Mouse (Mus musculus): ENCODE measurements around the gene Ccnt1.

The Ccnt1 gene

DNA sequence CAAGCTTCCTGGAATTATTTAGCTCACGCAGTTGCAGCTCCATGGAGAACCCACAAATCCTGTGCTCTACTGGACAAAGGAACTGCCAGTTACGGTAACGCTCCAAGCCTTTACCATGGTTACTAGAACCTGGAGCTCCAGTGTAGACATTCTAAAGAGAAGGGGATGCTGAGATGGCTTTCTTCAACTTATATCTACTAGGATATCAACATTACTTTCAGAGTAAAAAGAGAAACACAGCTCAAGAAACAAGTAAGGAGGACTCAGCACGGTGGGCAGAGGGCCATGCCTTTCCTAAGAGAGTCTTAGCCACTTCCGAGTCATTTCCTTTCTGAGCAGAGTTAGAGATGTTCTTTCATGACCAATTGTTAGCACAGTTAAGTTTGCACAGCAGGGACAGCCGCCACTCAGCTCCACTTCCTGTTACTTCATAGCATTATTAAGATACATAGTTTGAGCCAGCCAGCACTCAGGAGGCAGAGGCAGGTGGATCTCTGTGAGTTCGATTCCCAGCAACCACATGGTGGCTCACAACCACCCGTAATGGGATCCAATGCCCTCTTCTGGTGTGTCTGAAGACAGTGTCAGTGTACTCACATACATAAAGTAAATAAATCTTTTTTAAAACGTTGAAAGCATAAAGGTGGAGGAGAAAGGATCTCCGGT is at the start of gene Ccnt1, which contains the start of gene 4930415O20Rik:
Ccnt1 (minus strand) TSS at position 51 of the 666 bp plus-strand sequence.
4930415O20Rik (plus strand) TSS at position 132 of the 666 bp plus-strand sequence.
- no peak for DNase-seq (ENCODE audit: low spot score in 2 of 2)

DNA sequence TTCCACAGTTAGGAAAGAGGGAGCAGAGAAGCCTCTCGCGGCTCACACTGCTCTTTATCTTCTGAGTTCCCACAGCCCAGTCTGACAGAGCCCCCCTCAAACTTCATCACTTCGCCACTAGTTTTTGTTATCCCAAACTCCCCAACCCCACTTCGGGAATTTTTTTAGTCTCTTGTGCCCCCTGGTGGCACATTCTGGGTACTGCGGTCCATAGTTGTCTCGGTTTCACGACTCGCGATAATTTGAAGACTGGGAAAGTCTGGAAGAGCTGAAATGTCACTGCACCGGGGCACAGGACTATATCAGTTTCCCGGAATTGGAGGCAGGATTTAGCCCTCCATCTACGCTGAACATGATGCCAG is 46.4 kb upstream of the Ccnt1 start:
- peak in 1 of 2 experiments; percentile 77 for DNase-seq (ENCODE audit: low spot score in 2 of 2)

DNA sequence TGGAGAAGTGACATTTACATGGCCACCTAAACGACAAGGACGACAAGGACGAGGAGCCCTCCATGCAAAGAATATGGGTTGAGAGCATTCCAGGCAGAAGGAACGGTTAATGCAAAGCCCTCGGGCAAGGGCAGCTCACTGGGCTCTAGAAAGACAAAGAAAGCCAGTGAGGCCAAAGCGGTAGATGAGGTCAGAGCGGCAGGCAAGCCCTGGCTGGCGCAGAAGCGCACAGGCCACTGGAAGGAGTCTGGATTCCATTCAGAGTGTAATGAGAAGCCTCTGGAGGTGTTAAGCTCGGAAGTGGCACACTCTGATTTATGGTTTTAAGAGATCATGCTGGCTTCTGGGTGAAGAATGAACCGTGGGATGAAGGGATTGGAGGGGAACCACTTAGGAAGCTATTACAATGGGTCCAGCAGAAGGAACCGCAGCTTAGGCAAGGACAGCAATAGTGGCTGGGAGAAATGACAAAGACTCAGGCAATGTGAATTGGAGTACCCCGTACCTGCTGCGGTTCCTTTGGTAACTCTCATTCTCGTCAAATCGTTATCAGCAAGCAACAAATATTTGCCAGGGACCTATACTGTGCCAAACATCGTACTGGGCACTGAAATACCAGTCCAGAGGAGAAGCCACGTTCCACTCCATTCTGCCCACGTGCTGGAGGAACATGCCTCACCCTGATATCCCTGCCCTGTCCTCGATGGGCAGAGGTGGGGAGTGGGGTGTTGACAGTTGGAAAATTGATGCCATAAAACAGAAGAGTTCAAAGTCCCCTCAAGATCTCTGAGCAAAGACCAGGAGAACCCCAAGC is 45.8 kb upstream of the Ccnt1 start:
- no peak for DNase-seq (ENCODE audit: low spot score in 2 of 2)

DNA sequence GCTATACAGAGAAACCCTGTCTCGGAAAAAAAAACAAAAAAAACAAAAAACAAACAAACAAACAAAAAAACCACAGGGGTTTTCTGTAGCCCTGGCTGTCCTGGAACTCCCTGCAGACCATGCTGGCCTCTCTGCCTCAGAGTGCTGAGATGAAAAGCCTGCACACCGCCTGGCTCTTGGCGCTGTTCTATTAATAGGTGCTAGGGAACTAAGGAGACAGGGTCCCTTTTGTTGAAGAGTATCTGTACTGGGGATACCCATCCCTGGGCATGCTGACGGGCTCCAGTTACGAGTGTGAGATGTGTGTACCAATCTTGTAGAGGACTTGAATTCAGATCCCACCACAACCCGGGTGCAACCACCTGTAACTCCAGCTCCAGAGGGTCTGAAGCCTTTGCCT is 45.0 kb upstream of the Ccnt1 start:
- no peak for DNase-seq (ENCODE audit: low spot score in 2 of 2)

DNA sequence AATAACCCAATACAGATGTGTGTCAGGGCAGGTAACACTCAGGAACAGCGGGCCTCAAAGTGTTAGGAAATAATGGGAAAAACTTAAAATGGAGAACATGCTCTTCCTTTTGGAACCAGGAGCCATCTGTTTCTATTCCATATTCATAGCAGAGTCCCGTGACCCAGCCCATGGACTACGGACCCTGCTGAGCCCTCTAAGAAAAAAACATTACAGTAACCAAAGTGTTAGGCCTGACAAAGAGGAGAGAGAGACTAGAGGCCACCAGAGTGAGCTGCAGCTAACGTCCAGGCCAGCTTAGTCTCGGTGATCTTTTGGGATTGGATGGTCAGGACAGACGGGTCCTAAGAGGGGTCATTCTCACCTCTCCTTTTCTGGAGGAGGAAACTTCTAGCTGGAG is 44.2 kb upstream of the Ccnt1 start:
- DNase-seq (ENCODE audit: low spot score in 2 of 2), result no peak

DNA sequence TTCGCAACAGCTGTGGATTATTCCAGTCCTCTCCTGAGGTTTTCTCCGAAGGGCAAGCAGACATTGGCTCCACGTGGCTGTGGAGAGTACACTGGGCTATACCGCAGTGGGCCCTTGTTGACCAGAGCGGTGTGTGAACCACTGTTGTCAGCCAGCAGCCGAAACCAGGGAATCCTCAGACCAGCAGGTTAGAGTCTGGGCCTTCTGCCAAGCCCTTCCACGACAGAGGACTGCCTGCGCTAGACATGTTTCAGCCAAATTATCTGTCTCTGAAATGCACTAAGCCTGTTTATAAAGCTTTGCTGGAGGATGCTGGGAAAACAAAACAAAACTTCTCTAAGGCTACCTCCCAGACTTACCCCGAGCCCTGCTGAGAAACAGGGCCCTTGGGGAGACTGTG is 43.8 kb upstream of the Ccnt1 start:
- DNase-seq (ENCODE audit: low spot score in 2 of 2), result no peak

DNA sequence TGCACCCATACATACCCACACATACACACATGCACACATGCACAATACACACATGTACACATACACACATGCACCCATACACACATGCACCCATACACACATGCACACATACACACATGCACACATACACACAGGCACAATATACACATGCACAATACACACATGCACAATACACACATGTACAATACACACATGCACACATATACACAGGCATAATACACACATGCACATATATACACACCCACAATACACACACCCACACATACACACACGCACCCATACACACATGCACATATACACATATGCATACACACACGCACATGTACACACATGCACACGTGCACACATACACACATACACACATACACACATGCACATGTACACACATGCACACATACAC is 41.5 kb upstream of the Ccnt1 start:
- no peak for DNase-seq (ENCODE audit: low spot score in 2 of 2)

DNA sequence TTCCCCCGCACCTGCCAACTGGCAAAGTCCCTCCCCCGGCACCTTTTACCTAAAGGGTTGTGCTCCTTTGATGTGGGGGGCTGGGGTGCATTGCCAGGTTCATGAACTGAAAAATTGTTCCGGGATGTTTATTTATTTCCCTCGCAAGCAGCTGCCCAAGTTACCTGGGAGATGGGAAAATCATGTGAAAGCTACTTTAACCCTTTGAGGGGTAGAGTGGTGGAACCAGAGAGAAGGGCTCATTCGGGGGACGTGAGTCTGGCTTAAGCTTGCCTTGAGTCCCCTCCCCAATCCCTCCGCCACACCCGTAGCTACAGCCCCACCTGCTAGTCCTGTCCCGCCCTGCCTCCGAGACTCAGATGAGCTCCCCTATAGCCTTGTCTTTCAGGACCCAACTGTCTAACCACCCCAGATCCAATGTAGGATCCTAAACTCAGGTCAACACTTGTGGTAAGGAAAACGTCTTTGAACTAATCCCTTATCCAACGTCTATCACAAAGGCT is 39.5 kb upstream of the Ccnt1 start:
- no peak for DNase-seq (ENCODE audit: low spot score in 2 of 2)

DNA sequence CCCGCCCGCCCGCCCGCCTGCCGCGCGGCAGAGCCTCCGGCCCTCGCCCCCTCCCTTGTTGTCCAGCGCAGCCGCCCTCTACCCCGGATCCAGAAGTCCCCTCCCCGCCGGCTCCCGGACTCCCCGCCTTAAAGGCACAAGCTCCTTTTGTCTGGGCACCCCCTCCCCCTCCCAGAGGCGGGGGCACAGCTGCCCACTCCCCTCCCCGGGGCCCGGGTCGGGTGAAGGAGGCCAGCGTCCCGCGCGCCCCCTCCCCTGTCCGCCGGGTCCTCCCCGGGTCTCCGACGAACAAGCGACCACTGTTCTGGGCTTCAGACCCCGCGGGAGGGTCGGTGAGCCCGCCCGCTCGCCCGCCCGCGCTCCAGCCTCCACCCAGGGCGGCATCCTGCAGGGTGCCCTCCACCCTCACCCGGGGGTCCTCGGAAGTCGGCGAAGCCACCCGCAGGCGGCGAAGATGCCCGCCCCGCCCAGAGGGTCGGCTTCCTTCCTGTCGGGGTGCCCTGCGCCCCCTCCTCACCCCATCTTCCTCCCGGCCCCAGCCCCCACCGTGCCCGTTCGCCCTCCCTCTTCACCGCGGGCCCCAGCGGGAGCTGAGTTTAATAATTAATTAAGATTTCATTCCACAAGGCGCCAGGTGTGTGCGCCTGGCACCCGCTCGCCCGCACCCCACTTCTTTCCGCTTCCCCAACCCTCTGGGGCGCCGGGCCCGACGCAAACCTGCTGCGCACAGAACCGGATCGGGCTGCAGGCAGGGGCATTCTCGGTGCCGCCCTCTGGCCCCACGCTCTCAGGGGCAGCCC is 38.8 kb upstream of the Ccnt1 start, which contains the start of gene Adcy6:
Adcy6 (minus strand) TSS at position 746 of the 800 bp plus-strand sequence.
- peak in 1 of 2 experiments; percentile 72 for DNase-seq (ENCODE audit: low spot score in 2 of 2)

DNA sequence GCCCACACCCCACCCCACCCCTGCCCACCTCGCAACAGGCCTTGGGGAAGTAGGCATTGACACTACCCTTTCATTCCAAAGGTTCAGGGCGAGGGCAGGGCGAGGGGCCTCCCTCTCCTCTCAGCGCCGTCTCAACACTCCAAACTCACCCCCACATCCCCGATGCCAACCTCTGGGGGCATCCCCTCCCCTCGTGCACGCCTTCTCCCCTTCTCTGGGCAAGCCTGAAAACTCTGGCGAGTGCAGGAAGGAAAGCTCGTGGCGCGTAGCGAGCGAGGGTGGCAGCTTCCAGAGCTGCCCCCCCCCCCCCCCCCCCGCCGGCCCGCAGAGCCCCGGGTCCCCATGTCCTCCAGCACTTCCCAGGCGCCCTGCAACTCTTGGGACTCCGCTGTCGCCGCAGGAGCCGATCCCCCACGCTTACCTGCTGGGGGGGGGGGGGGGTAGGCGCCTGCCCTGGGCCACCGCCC is 38.1 kb upstream of the Ccnt1 start:
- no peak for DNase-seq (ENCODE audit: low spot score in 2 of 2)

DNA sequence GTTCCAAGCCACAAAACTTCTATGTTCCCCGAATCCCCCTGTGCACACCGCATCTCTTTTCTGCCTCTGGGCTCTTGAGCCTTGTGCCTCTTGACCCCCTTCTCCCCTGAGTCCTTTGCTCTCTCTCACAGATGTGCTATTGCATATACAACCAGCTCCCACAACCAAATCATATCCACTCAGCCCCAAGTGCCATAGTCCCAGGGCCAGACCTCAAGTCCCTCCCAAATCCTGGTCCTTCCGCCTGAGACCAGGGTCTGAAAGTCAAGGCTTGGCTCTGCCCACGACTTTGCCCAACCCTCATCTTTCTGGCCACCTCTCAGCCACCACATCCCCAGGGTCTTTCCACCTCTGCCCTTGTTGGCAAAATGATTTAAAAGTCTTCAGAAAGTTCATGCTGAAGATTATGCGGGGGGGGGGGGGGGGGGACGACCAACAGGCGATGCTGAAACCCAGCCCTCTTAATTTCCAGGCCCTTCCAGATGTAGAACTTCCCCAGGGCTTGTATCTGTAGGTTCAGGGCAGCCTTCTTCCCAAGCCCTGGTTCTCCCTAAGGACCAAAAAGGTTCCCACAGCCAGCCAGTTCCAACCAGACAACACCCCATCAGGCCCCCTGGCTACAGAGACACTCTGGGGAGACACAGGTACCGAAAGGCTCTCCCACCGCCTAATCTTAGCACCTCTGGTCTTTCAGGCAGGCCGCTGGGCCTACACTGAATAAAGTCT is 37.5 kb upstream of the Ccnt1 start:
- DNase-seq (ENCODE audit: low spot score in 2 of 2), result no peak

DNA sequence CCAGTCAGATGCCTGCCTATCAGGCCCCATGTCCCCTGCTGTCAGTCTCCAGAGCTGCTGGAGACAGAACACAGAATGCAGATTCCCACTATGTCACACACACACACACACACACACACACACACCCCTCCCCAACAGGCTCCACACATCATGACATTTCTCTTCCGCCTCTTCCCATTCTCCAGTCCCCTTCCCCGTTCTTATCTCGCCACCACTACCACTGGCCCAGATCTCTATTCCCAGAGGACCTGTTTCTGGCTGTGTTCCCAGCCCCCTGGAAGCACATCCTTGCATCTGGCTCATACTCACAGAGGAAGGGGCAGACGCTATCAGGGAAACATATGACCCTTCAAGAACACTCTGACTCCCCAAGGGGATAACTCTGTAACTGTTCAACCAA is 36.8 kb upstream of the Ccnt1 start:
- no peak for DNase-seq (ENCODE audit: low spot score in 2 of 2)

DNA sequence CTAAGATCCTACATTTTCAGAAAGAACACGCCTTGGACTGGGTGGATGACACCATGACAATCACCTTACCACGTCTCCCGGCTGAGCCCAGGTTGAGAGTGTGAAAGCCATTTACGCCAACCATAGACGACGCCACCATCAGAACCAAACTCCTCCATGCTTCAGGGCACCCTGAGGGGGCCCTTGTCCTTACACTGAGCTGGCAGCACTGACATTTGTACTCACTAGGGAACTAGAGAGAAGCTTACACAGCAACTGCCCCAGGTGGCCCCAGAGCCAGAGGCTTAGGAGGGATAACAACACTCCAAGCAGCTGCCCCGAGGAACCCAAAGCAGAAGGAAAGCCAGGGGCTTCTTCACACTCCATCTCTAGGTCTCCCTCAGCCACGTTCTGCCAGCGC is 36.0 kb upstream of the Ccnt1 start:
- DNase-seq (ENCODE audit: low spot score in 2 of 2), result no peak

DNA sequence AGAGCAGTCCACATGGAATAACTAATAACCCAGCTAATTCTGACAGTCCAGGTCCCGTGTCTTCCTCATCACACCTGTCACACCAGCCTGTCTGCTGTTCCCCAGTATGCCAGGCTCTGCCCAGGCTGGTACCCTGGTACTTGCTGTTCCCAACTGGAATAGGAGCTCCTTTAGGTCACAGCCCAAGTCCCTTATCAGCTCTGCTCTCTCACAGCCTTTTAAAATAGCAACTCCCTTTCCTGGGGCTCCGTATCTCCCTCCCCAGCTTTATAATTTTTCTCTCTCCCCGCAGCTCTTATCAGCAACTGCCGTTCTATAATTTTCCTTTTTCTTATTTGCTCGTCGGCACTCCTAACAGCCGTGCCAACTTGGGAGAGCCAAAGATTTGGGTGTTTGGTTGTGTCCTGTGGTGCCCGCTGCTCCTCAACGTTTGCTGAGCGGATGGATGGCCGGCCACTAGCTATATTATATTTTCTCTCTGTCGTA is 35.4 kb upstream of the Ccnt1 start:
- DNase-seq (ENCODE audit: low spot score in 2 of 2), result no peak

DNA sequence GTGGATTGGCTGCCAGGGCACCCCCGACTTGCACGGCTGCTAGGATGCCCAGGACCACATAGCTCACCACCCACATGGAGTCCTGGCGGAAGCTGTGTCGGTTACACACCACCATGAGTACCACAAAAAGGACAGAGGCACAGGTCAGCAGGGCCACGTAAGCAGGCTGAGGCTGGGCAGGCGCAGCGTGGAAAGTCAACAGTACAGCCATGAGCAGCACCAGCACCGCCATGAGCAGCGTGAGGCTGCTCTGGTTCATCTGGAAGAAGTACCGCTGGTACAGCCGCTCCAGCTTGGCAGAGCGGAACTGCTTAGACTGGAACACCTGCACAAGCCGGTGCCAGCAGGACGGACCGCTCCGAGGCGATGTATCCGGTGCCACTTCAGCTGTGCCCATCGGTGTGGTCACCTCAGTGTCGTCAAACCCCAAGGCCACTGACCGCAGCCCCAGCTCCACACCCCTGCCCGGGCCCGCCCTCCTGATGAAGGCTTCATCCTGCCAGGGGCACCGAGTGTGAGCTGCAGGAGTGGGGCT is 33.4 kb upstream of the Ccnt1 start:
- DNase-seq (ENCODE audit: low spot score in 2 of 2), result no peak

DNA sequence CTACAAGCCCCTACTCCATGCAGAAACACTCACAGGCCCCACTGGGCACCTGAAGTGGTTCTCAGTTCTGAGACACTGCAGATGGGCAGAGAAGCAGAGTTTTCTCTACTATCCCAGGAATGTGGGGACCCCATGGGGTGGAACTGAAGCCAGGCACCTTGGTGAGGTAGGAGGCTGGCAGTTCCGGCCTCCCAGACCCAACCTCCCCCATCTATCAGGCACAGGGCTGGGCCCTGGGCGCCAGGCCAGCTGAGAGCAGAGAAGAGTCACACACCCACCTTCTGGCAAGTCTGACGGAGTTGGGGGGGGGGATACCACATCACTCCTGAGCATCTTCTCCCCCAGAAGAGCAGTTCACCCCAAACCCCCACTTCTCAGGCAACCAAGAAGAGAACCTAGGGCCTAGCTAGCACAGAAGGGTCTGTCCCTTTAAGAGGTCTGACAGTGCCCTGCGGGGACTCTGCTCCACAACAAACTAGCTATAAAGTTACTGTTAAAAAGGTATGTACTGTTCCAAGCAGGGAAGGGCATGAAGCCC is 32.3 kb upstream of the Ccnt1 start:
- DNase-seq (ENCODE audit: low spot score in 2 of 2), result no peak

DNA sequence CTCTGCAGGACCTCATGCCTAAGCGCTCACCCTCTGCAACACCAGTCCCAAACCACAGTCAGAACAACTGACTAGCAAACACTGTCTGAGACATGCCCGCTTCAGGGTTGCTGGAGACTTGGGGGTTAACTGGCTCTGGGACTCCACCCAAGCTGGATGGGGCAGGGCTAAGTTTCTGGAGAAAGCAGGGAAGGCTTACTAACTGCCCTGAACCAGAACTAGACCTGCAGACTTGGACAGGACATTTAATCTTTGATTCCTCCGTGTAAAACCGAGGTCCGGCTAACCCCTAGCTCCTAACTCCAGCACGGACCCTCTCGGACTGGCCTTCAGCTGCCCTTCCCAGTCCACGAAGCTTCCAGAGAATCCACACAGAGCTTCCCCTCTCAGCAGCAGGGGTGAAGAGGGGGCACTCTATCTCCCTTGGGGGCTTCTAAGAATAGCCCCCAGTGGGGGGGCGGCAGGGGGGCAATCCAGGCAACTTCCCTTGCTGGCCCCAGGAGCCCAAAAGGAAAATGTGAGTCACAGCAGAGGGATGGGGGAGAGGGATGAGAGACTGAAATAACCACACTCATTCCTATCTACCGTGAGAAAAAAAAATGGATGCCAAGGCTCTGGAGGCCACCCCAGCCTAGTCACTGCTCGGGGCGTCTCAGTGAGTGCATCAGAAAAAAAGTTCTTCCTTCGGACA is 31.6 kb upstream of the Ccnt1 start:
- no peak for DNase-seq (ENCODE audit: low spot score in 2 of 2)

DNA sequence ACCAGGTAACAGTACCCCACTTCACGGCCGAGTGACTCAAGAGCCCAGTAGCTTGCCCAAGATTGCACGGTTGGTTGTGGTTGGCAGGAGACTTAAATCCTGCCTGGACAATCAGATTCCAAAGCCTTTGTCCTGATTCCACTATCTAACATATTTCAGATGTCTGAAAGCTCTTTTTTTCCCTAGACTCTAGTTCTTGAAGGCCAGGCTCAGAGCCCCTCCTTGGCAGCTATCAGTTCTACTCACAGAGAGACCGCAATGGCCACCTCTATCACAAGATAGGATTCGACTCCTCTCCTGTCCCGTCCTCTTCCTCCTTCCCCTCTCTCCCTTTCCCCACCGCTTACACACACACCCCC is 31.1 kb upstream of the Ccnt1 start:
- no peak for DNase-seq (ENCODE audit: low spot score in 2 of 2)

DNA sequence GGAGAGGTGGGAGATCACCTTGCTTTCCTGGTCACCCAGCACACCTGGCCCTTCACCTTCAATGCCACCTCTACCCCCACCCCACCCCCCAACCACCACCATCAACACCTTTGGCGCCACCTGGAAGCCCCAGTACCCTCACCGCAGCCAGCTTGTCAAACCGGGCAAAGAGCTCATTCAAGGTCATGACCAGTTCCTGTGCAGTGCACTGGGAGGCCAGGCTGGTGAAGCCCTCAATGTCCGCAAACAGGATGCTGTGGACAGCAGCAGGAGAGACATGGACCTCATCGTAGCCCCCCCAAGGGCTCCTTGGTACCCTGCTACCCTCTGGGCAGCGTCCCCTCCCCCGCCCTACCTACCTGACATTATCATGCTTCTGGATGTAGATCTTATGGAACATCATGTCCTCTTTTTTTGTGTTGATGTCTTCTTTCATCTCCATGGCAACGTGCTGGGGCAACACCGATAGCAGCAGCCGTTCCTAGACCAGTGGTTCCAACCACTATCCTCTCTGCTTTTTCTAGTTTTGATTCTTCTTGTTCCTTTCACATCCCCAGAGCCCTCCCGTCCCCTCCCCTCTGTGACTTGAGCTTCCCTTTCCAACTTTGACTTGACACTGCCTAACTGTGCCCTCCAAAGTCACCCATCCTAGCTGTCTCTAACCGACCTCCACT is 29.4 kb upstream of the Ccnt1 start:
- no peak for DNase-seq (ENCODE audit: low spot score in 2 of 2)

DNA sequence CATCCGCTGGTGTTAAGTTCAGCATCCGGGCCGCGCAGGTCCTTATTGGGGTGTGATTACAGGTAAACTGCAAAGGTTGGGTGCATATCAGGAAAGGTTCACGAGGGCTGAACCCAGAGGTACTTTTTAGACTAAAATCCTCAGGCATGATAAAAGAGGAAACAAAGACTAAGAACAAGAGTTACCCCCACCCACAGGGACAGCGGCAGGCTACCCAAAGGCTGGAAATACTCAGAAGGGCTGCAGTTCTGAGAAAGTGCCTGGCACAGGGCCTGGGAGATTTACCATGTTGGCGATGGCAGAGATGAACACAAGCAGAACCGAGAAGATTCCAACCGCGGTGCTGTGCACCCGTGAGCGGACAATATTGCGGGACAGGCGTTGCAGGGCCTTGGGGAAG is 25.9 kb upstream of the Ccnt1 start:
- DNase-seq (ENCODE audit: low spot score in 2 of 2), result no peak
